Mouse (Mus musculus) left cerebral cortex, postnatal 4 days (tissue): ENCODE measurements around the gene Gm10197. TPM values are rescaled to one million over a fixed set of nuclear protein-coding genes. Genes with fewer than 3 reads are reported as not detected.

Experiments
- DNase-seq: peaks from one replicate; pipeline ENCODE4 v3.0.0-alpha.2; 2022
- intact Hi-C: fragments of 180-260 bp; cut with DNase I; formaldehyde crosslinking; loops from one replicate; pipeline ENCODE4 v1.15.1; 2025
- total RNA-seq, 2 experiments: library from RNA; stranded (reverse); gene quantifications; 2 replicates each; pipeline ENCODE4 v1.2.3; 2021

Gm10197 gene
- total RNA-seq, 2 experiments from 2014 or later = not detected

DNA sequence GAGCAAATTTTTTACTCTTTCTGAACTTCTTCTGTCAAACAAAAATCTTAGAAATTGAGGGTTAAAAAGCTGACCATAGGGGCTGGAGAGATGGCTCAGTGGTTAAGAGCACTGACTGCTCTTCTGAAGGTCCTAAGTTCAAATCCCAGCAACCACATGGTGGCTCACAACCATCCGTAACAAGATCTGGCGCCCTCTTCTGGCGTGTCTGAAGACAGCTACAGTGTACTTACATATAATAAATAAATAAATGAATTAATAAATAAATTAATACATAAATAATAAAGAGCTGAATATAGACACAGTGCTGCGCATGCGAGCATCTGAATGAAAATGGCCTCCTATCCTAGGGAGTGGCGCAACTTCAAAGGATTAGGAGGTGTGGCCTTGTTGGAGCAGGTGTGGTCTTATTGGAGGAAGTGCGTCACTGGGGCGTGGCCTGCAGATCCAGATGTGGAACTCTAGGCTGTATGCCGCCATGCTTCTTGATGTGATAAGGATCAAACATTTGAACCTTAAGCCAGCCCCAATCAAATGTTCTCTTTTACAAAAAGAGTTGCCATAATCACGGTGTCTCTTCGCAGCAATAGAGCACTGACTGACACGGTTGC, 49.0 kb downstream of the Gm10197 start:
- intact Hi-C loops = no loop called here

More for the DNA sequence above, 49.0 kb downstream of the Gm10197 start:
- DNase-seq = no peak

Other genes starting within 250 kb of the Gm10197 start
- 10 to 100 TPM; 93.4 to 93.5 TPM for gene Add3, start 231.3 kb downstream of the Gm10197 start, total RNA-seq
- gene Mxi1, start 61.2 kb downstream of the Gm10197 start, total RNA-seq = 10 to 100 TPM; 32.5 to 34.7 TPM
- 10 to 100 TPM; 38.6 to 45.1 TPM for gene Smndc1, start 18.8 kb upstream of the Gm10197 start, total RNA-seq
- 1 to 10 TPM; 2.7 to 4.3 TPM for gene Dusp5, start 157.3 kb upstream of the Gm10197 start, total RNA-seq
- 10 to 100 TPM; 67.0 to 78.7 TPM for gene Nutf2-ps1, start 217.3 kb upstream of the Gm10197 start, total RNA-seq
- gene Smc3, start 228.6 kb upstream of the Gm10197 start, total RNA-seq = 10 to 100 TPM; 52.0 to 56.2 TPM